28 mouse cellular contexts compared by ENCODE assay signal in genomic region chr4:32268042-32268441, GRCm38 (mm10).
"Had no signal": no experiment of that assay in that cellular context is flagged by ENCODE, and none has a peak within 500 bp of the region (broad histone marks: within the 10 kb centered on the region; RNA-seq: fewer than 3 reads in every experiment).

No protein-coding gene starts in this region.

- H3K9ac ChIP-seq: embryonic facial prominence, embryonic 12.5 days; embryonic facial prominence, embryonic 13.5 days; embryonic facial prominence, embryonic 15.5 days; forebrain, embryonic 12.5 days; forebrain, embryonic 13.5 days; forebrain, embryonic 15.5 days; forebrain, postnatal 0 days had no signal

- DNase-seq: cerebellum, adult 2 months; cerebellum, adult 8-10 months; cerebellum, adult 9-10 months; cerebellum, adult 9-11 months; cerebellum, postnatal 10 days; cerebellum, postnatal 14 days; cerebellum, postnatal 25 days; cerebellum, postnatal 36 days; embryo, embryonic 11 days; forebrain, postnatal 0 days; gastrocnemius, adult 2 months; gastrocnemius, postnatal 10 days; gastrocnemius, postnatal 14 days; gastrocnemius, postnatal 25 days; gastrocnemius, postnatal 36 days; heart, adult 18-20 months; heart, adult 2 months had no signal

- H3K27ac ChIP-seq: forebrain, embryonic 12.5 days; forebrain, embryonic 13.5 days; forebrain, embryonic 15.5 days; gastrocnemius, adult 2 months; heart, adult 2 months had no signal

- H3K4me3 ChIP-seq: embryonic facial prominence, embryonic 10.5 days; embryonic facial prominence, embryonic 12.5 days; embryonic facial prominence, embryonic 13.5 days; embryonic facial prominence, embryonic 15.5 days; erythroblast, embryonic 14.5 days; forebrain, embryonic 10.5 days; forebrain, embryonic 12.5 days; forebrain, embryonic 13.5 days; forebrain, embryonic 15.5 days; gastrocnemius, adult 2 months; heart, adult 2 months had no signal

- H3K4me2 ChIP-seq: embryonic facial prominence, embryonic 12.5 days; embryonic facial prominence, embryonic 13.5 days; embryonic facial prominence, embryonic 15.5 days; forebrain, embryonic 12.5 days; forebrain, embryonic 13.5 days; forebrain, embryonic 15.5 days had no signal

- H3K36me3 ChIP-seq: embryonic facial prominence, embryonic 12.5 days; embryonic facial prominence, embryonic 13.5 days; embryonic facial prominence, embryonic 15.5 days; forebrain, embryonic 10.5 days; forebrain, embryonic 15.5 days had no signal

- ATAC-seq: forebrain, embryonic 13.5 days; forebrain, embryonic 14.5 days; forebrain, embryonic 15.5 days; forebrain, embryonic 16.5 days; forebrain, postnatal 0 days had no signal

- H3K9me3 ChIP-seq: embryonic facial prominence, embryonic 10.5 days; embryonic facial prominence, embryonic 12.5 days; embryonic facial prominence, embryonic 13.5 days; embryonic facial prominence, embryonic 15.5 days; forebrain, embryonic 10.5 days; forebrain, embryonic 12.5 days; forebrain, embryonic 13.5 days; forebrain, embryonic 15.5 days had no signal

- H3K27me3 ChIP-seq: embryonic facial prominence, embryonic 12.5 days; embryonic facial prominence, embryonic 13.5 days; embryonic facial prominence, embryonic 15.5 days; forebrain, embryonic 12.5 days; forebrain, embryonic 13.5 days; forebrain, embryonic 15.5 days had no signal
